Mouse (Mus musculus) bone marrow, adult 2 months (tissue): ENCODE data around the gene Samhd1.

ENCODE experiments used
- CTCF ChIP-seq: fragments of 200-500 bp; IDR thresholded peaks from 2 replicates; pipeline ENCODE4 v1.5.1; 2011; ENCODE audit warnings: low read length, control low read depth; ENCODE audit not compliant: control insufficient read depth, insufficient read depth
- POLR2A ChIP-seq: fragments of 200-500 bp; IDR thresholded peaks from 2 replicates; pipeline ENCODE4 v1.6.1; 2011; ENCODE audit warnings: low read depth, mild to moderate bottlenecking, control low read depth, low read length, borderline replicate concordance; ENCODE audit not compliant: control insufficient read depth

GRCm38 (mm10) chr2:157095005-157095755, 39.9 kb downstream of the Samhd1 start:
- TF ChIP-seq POLR2A (no peak), CTCF (peak; percentile 87)
